19 mouse cellular contexts compared by ENCODE assay signal in the genomic region with DNA sequence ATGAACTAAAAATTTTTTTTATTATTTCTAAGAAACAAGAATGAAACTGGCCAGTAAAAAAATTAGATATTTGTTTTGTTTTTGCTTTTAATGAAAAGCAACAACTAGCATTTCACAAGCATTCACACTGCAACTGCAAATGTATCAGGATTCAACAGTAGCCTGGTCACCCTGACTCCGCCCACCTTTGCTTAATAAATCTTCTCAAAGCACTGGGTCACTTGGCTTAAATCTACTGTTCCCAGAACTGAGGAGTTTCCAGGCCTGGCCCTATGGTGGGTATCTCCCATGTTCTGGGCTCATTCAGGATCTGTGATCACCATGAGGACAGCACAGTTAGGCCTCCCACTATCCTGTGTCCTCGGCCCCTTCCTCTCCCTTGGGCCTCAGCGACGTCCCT. TPM values are rescaled to one million over a fixed set of nuclear protein-coding genes. Genes with fewer than 3 reads are reported as not detected.
DNase-seq lines count a peak whose midpoint lies in the region; ATAC-seq lines count a peak whose summit lies in the region.
"Had no signal": no experiment of that assay in that cellular context is flagged by ENCODE, and none has a peak within 500 bp of the region (broad histone marks: within the 10 kb centered on the region; RNA-seq: fewer than 3 reads in every experiment).

No protein-coding gene starts in this region.

- peaks cover 76% of the 10 kb centered on the region for H3K4me1 ChIP-seq in heart, embryonic 15.5 days (replicated peaks)
- H3K4me1 ChIP-seq in kidney, embryonic 15.5 days, result peaks cover 74% of the 10 kb centered on the region

- H3K9ac ChIP-seq in heart, embryonic 15.5 days, result no peak overlapping the region
- no peak overlapping the region for H3K9ac ChIP-seq in kidney, embryonic 15.5 days
- H3K9ac ChIP-seq: hindbrain, embryonic 14.5 days; limb, embryonic 15.5 days; liver, embryonic 15.5 days; neural tube, embryonic 13.5 days had no signal

- H3K27ac ChIP-seq in heart, embryonic 15.5 days, result peak overlapping the region; percentile 92
- 0 out of 2 replicates have a peak overlapping the region, but pooled peaks have one; percentile 20 for H3K27ac ChIP-seq in kidney, embryonic 15.5 days
- H3K27ac ChIP-seq: heart, adult 2 months; hindbrain, embryonic 14.5 days; limb, embryonic 15.5 days; liver, embryonic 15.5 days; neural tube, embryonic 13.5 days had no signal

- H3K27me3 ChIP-seq in heart, embryonic 15.5 days, result no peaks in the 10 kb centered on the region
- no peaks in the 10 kb centered on the region for H3K27me3 ChIP-seq in kidney, embryonic 15.5 days
- H3K27me3 ChIP-seq: limb, embryonic 15.5 days; liver, embryonic 15.5 days; neural tube, embryonic 13.5 days had no signal

- ATAC-seq in heart, embryonic 15.5 days (replicated peaks; ENCODE audit: insufficient number of reproducible peaks, insufficient read depth, low FRiP score, low read depth), result no peak
- ATAC-seq in kidney, embryonic 15.5 days (replicated peaks; ENCODE audit: low FRiP score), result no peak

- intact Hi-C loops in heart, postnatal 36 days (cut with DNase I), result no loop called here

- no peak overlapping the region for H3K4me2 ChIP-seq in heart, embryonic 15.5 days
- H3K4me2 ChIP-seq in kidney, embryonic 15.5 days, result no peak overlapping the region
- H3K4me2 ChIP-seq: hindbrain, embryonic 14.5 days; limb, embryonic 15.5 days; neural tube, embryonic 13.5 days had no signal

- H3K9me3 ChIP-seq in heart, embryonic 15.5 days (replicated peaks), result no peaks in the 10 kb centered on the region
- no peaks in the 10 kb centered on the region for H3K9me3 ChIP-seq in kidney, embryonic 15.5 days (replicated peaks)
- H3K9me3 ChIP-seq: G1E; limb, embryonic 15.5 days; liver, embryonic 15.5 days; neural tube, embryonic 13.5 days had no signal

- no peaks in the 10 kb centered on the region for H3K36me3 ChIP-seq in heart, embryonic 15.5 days
- no peaks in the 10 kb centered on the region for H3K36me3 ChIP-seq in kidney, embryonic 15.5 days
- H3K36me3 ChIP-seq: limb, embryonic 15.5 days; liver, embryonic 15.5 days; neural tube, embryonic 13.5 days had no signal

- WGBS in heart, embryonic 15.5 days, result 84% methylated on average over 4 of the region's 4 CpGs
- 66% methylated on average over 4 of the region's 4 CpGs for WGBS in kidney, embryonic 15.5 days

- DNase-seq in adrenal gland, adult 2 months, result peak; percentile 54
- DNase-seq in adrenal gland, adult 8-10 months, result no peak
- no peak for DNase-seq in heart, postnatal 36 days
- DNase-seq in kidney, adult 9 months, result no peak
- peak; percentile 62 for DNase-seq in adipocyte (ENCODE audit: low spot score)
- DNase-seq in right cerebral cortex, postnatal 10 days (ENCODE audit: low spot score in 2 of 2), result no peak
- DNase-seq: cerebellum, adult 8-10 months; gastrocnemius, postnatal 10 days; heart, adult 2 months; midbrain, embryonic 14.5 days; right cerebral cortex, adult 18-20 months; thymus, postnatal 14 days had no signal

- no peak overlapping the region for H3K4me3 ChIP-seq in heart, embryonic 15.5 days
- H3K4me3 ChIP-seq in kidney, embryonic 15.5 days (replicated peaks), result no peak overlapping the region
- H3K4me3 ChIP-seq: heart, adult 2 months; limb, embryonic 15.5 days; liver, embryonic 15.5 days; neural tube, embryonic 13.5 days had no signal

RNA-seq across cellular contexts. Expression of gene Ezr, which starts 17.9 kb away (rescaled TPM):
- total RNA-seq in adrenal gland, adult 2 months (2021), result 10 to 100 TPM; 23.2 to 27.3 TPM
- polyA plus RNA-seq in adrenal gland, adult 2 months (2012; rRNA removed), result 5.6 and 6.2 TPM in 2 replicates
- total RNA-seq in adrenal gland, adult 8-10 months (2022), result 10 to 100 TPM; 18.8 to 34.8 (median 23.9) TPM
- 109 and 136 TPM in 2 replicates for polyA plus RNA-seq in heart, embryonic 15.5 days (2015; fragmentation: Nextera tagmentation; extraction: Ambion mirVana)
- total RNA-seq in heart, postnatal 36 days (2021), result 10 to 100 TPM; 35.0 to 43.3 TPM
- 182 and 184 TPM in 2 replicates for polyA plus RNA-seq in kidney, embryonic 15.5 days (2015; fragmentation: Nextera tagmentation; extraction: Ambion mirVana)

Comparison
In these comparisons a context has a peak if more than half of its experiments do, and no peak if none do; other contexts are left out.
1. DNase-seq: peak in adrenal gland, adult 2 months (single experiment) and adipocyte (single experiment); none in adrenal gland, adult 8-10 months (single experiment), heart, postnatal 36 days (0 of 2), kidney, adult 9 months (single experiment) and right cerebral cortex, postnatal 10 days (0 of 2).